ENCODE assay signal across 11 mouse cellular contexts in genomic region chr16:90418661-90419060, GRCm38 (mm10). TPM values are rescaled to one million over a fixed set of nuclear protein-coding genes. Genes with fewer than 3 reads are reported as not detected.
DNase-seq lines count a peak whose midpoint lies in the region; ATAC-seq and TF ChIP-seq lines count a peak whose summit lies in the region.
"Had no signal": no experiment of that assay in that cellular context is flagged by ENCODE, and none has a peak within 500 bp of the region (broad histone marks: within the 10 kb centered on the region; RNA-seq: fewer than 3 reads in every experiment).

No protein-coding gene starts in this region.

- no peak overlapping the region for H3K9ac ChIP-seq in kidney, postnatal 0 days (ENCODE audit: low read depth, low read length)

- peak overlapping the region; percentile 23 for H3K4me2 ChIP-seq in kidney, postnatal 0 days (ENCODE audit: low read length)

- no peak overlapping the region for H3K4me3 ChIP-seq in kidney, postnatal 0 days (replicated peaks; ENCODE audit: low read depth, low read length)

- H3K9me3 ChIP-seq in kidney, postnatal 0 days (replicated peaks; ENCODE audit: low read length) = no peaks in the 10 kb centered on the region

- no peaks in the 10 kb centered on the region for H3K36me3 ChIP-seq in kidney, postnatal 0 days (ENCODE audit: insufficient read depth, low read length)
- H3K36me3 ChIP-seq: G1E had no signal

- H3K4me1 ChIP-seq in kidney, postnatal 0 days (replicated peaks; ENCODE audit: insufficient read depth, low read length) = peaks cover 42% of the 10 kb centered on the region

- H3K27me3 ChIP-seq in kidney, postnatal 0 days (ENCODE audit: insufficient read depth, low read length) = no peaks in the 10 kb centered on the region

- peak; percentile 35 for DNase-seq in kidney, adult 9 months
- no peak for DNase-seq in kidney, adult 11 months
- peak; percentile 42 for DNase-seq in embryo, embryonic 9.5 days (ENCODE audit: extremely low spot score)
- DNase-seq in kidney, postnatal 0 days (ENCODE audit: low spot score) = peak; percentile 95
- peak; percentile 42 for DNase-seq in retina, postnatal 7 days (ENCODE audit: low read depth, low spot score)
- no peak for DNase-seq in frontal cortex, postnatal 14 days (ENCODE audit: low spot score in 2 of 2)
- DNase-seq: cerebellum, adult 8-10 months; thymus, postnatal 4 days had no signal

- WGBS in kidney, postnatal 0 days = 4% methylated on average over 12 of the region's 12 CpGs

- H3K27ac ChIP-seq in kidney, postnatal 0 days = peak overlapping the region; percentile 64

- peak; percentile 75 for ATAC-seq in kidney, postnatal 0 days (replicated peaks; ENCODE audit: low FRiP score, low read depth)
- no peak for ATAC-seq in megakaryocyte-erythroid progenitor cell, adult 5-6 weeks (replicated peaks; ENCODE audit: low FRiP score, low TSS enrichment, poor library complexity, severe bottlenecking)
- no peak for ATAC-seq in cerebellum, adult (ENCODE audit: insufficient number of reproducible peaks, low FRiP score, low TSS enrichment)

- no peak for TF ChIP-seq CTCF in kidney, postnatal 0 days (IDR thresholded peaks at IDR 0.05; ENCODE audit: low read depth)

RNA-seq across cellular contexts. Expression of gene Hunk, which starts 32.8 kb away (rescaled TPM):
- 6.9 and 7.6 TPM in 2 replicates for polyA plus RNA-seq in kidney, postnatal 0 days (2015; fragmentation: Nextera tagmentation; extraction: Ambion mirVana)
- total RNA-seq in megakaryocyte-erythroid progenitor cell, adult 5-6 weeks (2014; fragmentation: Nextera tagmentation) = not detected in 2 replicates
- not detected in 2 replicates for total RNA-seq in megakaryocyte-erythroid progenitor cell, adult 5-6 weeks (2017)
- polyA plus RNA-seq: G1E had no signal

Comparison
In these comparisons a context has a peak if more than half of its experiments do, and no peak if none do; other contexts are left out.
1. DNase-seq: peak in kidney, adult 9 months (single experiment), embryo, embryonic 9.5 days (single experiment), kidney, postnatal 0 days (single experiment) and retina, postnatal 7 days (single experiment); none in kidney, adult 11 months (single experiment) and frontal cortex, postnatal 14 days (0 of 2).